Mouse (Mus musculus) testis, postnatal 14 days (tissue): ENCODE results near the gene Nfyb.

Experiments used
- DNase-seq: peaks from one replicate; pipeline ENCODE4 v3.0.0; 2021; ENCODE audit warnings: low spot score

Nfyb gene

GRCm38 (mm10) chr10:82779831-82780230 is 15.9 kb upstream of the Nfyb start:
- no peak for DNase-seq

GRCm38 (mm10) chr10:82778791-82779549 is 15.0 kb upstream of the Nfyb start:
- DNase-seq: no peak

GRCm38 (mm10) chr10:82777886-82778285 is 13.9 kb upstream of the Nfyb start:
- no peak for DNase-seq

DNA sequence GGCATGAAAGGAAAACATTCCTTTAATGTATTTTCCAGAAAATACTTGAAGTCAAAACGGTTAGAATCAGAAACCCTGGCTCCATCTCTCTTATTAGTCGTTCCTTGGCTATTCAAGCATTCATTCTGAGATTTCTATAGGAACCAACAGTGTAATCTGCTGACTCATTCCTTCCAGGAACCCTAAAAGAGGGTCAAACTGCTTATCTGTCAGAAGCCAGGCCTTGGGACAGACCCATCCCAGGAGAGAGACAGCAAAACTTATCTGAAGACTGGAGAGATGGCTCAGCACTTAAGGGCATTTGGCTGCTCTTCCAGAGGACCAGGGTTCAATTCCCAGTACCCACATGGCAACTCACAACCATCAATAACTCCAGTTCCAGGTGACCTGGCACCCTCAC is 13.1 kb upstream of the Nfyb start:
- no peak for DNase-seq

- no peak for DNase-seq
These were observed 10.9 kb upstream of the Nfyb start for GRCm38 (mm10) chr10:82774841-82775240.

DNA sequence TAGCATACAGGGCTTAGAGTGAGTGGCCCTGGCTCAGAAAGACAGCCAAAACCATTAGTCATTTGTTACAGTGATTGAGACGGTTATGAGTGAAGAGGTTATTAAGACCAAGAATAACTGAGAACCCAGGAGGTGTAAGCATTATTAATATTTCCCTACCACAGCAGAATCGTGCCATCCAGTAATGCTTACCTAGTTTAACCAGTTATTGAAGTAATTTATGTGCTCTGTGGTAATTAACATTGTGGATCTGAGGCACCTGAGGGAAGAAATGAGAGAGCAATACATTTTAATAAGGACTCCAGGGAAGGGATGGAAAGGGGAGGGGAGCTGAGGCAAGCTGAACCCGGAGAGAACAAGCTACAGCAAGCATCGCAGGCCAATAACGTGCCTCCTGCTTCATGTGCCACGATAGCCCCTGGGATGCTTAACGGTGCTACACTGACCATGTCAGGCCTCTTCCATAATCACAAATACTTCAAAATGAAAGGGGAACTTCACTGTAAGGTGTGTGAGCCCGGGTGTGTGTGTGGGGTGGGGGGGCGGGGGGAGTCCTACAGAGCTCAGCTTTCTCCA is 7.7 kb upstream of the Nfyb start:
- no peak for DNase-seq

- no peak for DNase-seq
These were observed 6.8 kb upstream of the Nfyb start for GRCm38 (mm10) chr10:82770713-82771112.

- DNase-seq: no peak
These were observed 5.0 kb upstream of the Nfyb start for GRCm38 (mm10) chr10:82768901-82769300.

GRCm38 (mm10) chr10:82762756-82763681 is 925 bp downstream of the Nfyb start:
- peak; percentile 69 for DNase-seq

GRCm38 (mm10) chr10:82761037-82761811 is 2.7 kb downstream of the Nfyb start:
- DNase-seq: no peak

DNA sequence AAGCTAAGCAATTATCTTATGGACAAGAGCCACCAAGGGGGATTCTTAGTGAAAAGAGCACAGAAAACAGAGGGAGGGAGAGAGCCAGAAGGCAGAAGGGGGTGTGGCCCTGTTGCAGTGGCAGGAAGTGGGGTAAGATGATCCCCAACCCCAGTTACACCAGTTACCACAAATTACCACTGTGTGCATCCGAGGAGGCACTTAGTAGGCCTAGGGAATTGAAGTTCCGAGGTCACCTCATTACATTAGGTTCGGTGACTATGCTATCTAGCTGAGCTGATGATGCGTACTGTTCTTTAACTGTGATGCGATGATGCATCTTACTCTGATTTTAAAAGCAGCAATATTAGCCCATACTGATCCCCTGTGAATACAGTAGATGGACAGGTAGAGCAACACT is 4.2 kb downstream of the Nfyb start:
- no peak for DNase-seq

DNA sequence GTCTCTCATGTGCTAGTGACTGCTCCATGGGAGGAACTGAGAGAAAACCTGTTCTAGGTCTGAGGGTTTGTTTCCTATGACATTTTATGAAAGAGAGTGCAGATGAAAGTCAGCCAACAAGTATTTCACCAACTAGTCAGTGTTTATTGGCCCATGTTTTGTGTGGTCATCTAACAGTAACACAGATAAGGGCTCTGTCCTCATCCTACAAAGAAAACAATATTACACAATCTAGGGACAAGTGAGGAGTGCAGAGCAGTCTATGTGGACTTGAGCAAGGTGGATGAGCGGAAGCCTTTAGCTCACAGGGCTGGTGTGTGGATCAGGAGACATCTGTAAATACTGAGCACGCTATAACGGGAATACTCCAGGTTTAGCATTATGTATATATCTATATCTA is 5.1 kb downstream of the Nfyb start:
- DNase-seq: no peak

GRCm38 (mm10) chr10:82758368-82758767 is 5.6 kb downstream of the Nfyb start:
- DNase-seq: no peak

GRCm38 (mm10) chr10:82757341-82757740 is 6.6 kb downstream of the Nfyb start:
- DNase-seq: no peak

GRCm38 (mm10) chr10:82756466-82756865 is 7.5 kb downstream of the Nfyb start:
- DNase-seq: no peak

- DNase-seq: no peak
These were observed 8.6 kb downstream of the Nfyb start for GRCm38 (mm10) chr10:82755213-82755890.

- no peak for DNase-seq
These were observed 9.3 kb downstream of the Nfyb start for GRCm38 (mm10) chr10:82754642-82755041.

DNA sequence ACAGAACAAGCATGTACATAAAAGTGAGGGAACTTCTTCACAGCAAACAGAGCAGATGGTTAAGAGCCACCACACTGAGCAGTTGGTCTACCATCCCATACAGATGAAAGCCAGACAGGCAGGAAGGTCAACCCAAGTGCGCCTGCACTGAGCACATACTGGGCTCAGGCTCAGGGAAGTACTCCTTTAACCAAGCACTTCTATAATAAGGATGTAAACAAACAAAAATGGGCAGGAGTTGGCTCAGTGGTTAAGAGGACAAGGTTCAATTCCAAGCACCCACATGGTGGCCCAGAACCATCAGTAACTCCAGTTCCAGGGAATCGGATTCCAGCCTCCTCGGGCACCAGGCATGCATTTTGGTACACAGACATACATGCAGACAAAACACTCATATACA is 11.0 kb downstream of the Nfyb start:
- DNase-seq: no peak

GRCm38 (mm10) chr10:82750778-82751177 is 13.2 kb downstream of the Nfyb start:
- DNase-seq: no peak

DNA sequence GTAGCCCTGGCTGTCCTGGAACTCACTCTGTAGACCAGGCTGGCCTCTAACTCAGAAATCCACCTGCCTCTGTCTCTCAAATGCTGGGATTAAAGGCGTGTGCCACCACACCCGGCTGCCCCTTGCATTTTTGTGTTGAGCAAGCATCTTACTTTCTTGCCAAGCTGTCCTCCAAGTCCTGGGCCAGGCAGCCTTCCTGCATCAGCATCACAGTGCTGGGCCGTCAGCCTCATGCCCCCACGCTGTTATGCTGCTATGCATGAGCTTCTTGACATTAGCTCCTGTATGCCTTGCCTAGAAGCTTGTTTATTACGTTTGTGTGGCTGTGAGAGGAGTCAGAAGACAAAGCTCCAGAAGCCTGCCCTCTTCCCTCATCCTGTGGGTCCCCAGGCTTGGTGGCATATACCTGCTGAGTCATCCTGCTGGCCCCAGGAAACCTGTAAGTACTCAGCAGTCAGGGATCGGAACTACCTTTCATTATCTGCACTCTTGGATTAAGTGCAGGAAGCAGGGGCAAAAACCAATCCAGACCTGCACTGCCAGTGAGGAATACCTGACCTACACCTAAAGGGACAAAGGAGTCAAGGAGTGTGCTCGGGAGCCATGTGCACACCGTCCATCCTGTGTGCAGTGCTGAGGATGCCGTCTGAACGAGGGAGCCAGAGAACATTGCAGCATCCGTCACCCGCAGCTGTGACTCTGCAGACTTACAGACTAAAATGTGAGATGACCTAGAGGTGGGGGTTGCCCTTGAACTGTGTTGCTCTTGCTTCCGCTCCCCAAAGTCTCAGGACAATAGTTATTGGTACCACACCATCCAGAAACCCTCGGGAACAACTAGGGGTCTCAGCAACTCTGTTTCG is 16.7 kb downstream of the Nfyb start:
- DNase-seq: no peak

DNA sequence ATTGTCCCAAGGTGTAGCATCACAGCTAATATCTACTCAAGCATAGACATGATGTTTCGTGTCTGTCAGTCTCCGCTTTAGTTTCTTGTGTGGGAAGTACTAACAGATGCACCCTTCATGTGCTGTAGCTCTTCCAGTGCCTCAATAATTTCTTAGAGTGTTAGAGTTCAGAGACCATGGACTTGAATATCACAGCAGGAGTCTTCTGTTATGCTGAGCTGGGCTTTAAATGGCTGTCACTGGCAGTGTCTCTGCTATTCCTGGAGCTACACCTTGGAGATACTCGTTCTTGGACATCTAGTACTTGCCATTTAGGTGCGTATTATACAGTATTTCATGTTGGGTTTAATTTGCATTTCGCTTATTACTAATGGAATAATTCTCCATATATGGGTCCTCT is 18.6 kb downstream of the Nfyb start:
- DNase-seq: no peak
